Mouse (Mus musculus): ENCODE results near the gene Eif4a1.

DNA sequence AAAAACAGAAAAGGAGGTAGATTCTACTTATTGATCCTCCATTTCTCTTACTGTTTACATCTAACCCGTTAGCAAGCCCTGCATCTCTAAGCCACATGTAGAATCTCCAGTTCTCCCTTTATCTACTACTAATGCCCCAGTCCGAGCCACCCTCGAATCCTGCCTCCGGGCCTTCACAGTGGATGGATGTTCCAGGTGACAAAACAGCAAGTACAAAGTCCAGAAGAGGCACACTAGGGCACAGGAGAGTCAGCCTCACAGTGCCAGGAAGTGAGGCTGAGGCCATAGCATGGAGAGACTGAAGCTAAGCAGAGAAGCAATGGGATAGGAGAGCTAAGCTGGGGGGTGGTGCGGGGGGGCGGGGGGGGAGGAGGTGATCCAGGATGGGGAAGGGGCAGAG, 20.6 kb upstream of the Eif4a1 start:
- no peak for TF ChIP-seq CTCF (IDR thresholded peaks at IDR 0.05; ENCODE audit: control insufficient read depth, insufficient read depth, low read length)
- no peak for TF ChIP-seq POLR2A (IDR thresholded peaks at IDR 0.05; ENCODE audit: borderline replicate concordance, control insufficient read depth, low read depth, low read length)

Data from bone marrow, adult 2 months (tissue).